Mouse (Mus musculus) adrenal gland (tissue): ENCODE results near the gene Slk.

Source experiments
- intact Hi-C: fragments of 180-260 bp; cut with DNase I; formaldehyde crosslinking; loops from one replicate; pipeline ENCODE4 v1.15.1; 2025
- long read RNA-seq, 2 experiments: library from polyadenylated mRNA; unstranded; transcript quantifications; one replicate each; pipeline ENCODE4 v2.0.0; 2020; ENCODE audit warnings: borderline replicate concordance in 1 of 2; ENCODE audit not compliant: insufficient replicate concordance in 1 of 2

Slk gene
- long read RNA-seq, experiment 1, partial matches to known transcripts, result 2 of 4 reads
- long read RNA-seq, experiment 1, other reads (novel, unspliced or antisense), result 2 of 4 reads
- long read RNA-seq, experiment 2, partial matches to known transcripts, result 7 of 11 reads
- long read RNA-seq, experiment 2, other reads (novel, unspliced or antisense), result 4 of 11 reads

- intact Hi-C loops, result no loop called here
Observed at GRCm38 (mm10) chr19:47579225-47579787, at the start of gene Slk. Slk (plus strand) TSS chr19:47579678.

GRCm38 (mm10) chr19:47531309-47531708, 48.2 kb upstream of the Slk start:
- intact Hi-C loops, result no loop called here

- intact Hi-C loops, result no loop called here
Observed at GRCm38 (mm10) chr19:47532449-47532848, 47.0 kb upstream of the Slk start.

- intact Hi-C loops, result no loop called here
Observed at GRCm38 (mm10) chr19:47534131-47534530, 45.3 kb upstream of the Slk start.

- intact Hi-C loops, result no loop called here
Observed at GRCm38 (mm10) chr19:47536521-47537299, 42.8 kb upstream of the Slk start.

GRCm38 (mm10) chr19:47537300-47537792, 42.1 kb upstream of the Slk start, which contains the start of gene Stn1:
Stn1 (minus strand) TSS chr19:47537507.
- intact Hi-C loops, result no loop called here

- intact Hi-C loops, result no loop called here
Observed at GRCm38 (mm10) chr19:47537879-47538278, 41.6 kb upstream of the Slk start.

- intact Hi-C loops, result no loop called here
Observed at GRCm38 (mm10) chr19:47538801-47539200, 40.7 kb upstream of the Slk start.

GRCm38 (mm10) chr19:47542441-47542840, 37.0 kb upstream of the Slk start:
- intact Hi-C loops, result no loop called here

- intact Hi-C loops, result no loop called here
Observed at GRCm38 (mm10) chr19:47545055-47545454, 34.4 kb upstream of the Slk start.

- intact Hi-C loops, result no loop called here
Observed at GRCm38 (mm10) chr19:47545528-47545927, 34.0 kb upstream of the Slk start.

GRCm38 (mm10) chr19:47548432-47549076, 30.9 kb upstream of the Slk start:
- intact Hi-C loops, result no loop called here

- intact Hi-C loops, result no loop called here
Observed at GRCm38 (mm10) chr19:47549174-47549573, 30.3 kb upstream of the Slk start.

GRCm38 (mm10) chr19:47549584-47549983, 29.9 kb upstream of the Slk start:
- intact Hi-C loops, result no loop called here

GRCm38 (mm10) chr19:47559145-47559544, 20.3 kb upstream of the Slk start:
- intact Hi-C loops, result no loop called here

GRCm38 (mm10) chr19:47559751-47560512, 19.5 kb upstream of the Slk start:
- intact Hi-C loops, result no loop called here

- intact Hi-C loops, result no loop called here
Observed at GRCm38 (mm10) chr19:47560544-47561161, 18.8 kb upstream of the Slk start.

GRCm38 (mm10) chr19:47561996-47562441, 17.5 kb upstream of the Slk start:
- intact Hi-C loops, result no loop called here

GRCm38 (mm10) chr19:47563715-47564114, 15.8 kb upstream of the Slk start:
- intact Hi-C loops, result no loop called here

GRCm38 (mm10) chr19:47565031-47565654, 14.3 kb upstream of the Slk start:
- intact Hi-C loops, result no loop called here
